Mouse (Mus musculus) layer of hippocampus, adult 8-10 months (tissue): ENCODE measurements around the gene Tmem120a. TPM values are rescaled to one million over a fixed set of nuclear protein-coding genes. Genes with fewer than 3 reads are reported as not detected.

ENCODE experiments used
- DNase-seq, 2 experiments: peaks; one replicate each; pipeline ENCODE4 v3.0.0; 2022; ENCODE audit warnings: low spot score in 2 of 2
- microRNA-seq, 2 experiments: library from miRNA; unstranded; fragments of <30 nt; microRNA quantifications; one replicate each; pipeline ENCODE4 v1.2.0; 2022
- total RNA-seq, 4 experiments: library from RNA; stranded (reverse); gene quantifications; 2 replicates each; pipeline ENCODE4 v1.2.4; 2022

Tmem120a gene
- total RNA-seq, 4 experiments from 2014 or later = 15.7 to 20.4 (median 17.3) TPM

- DNase-seq = no peak
Observed at GRCm38 (mm10) chr5:135710599-135711214, 33.5 kb downstream of the Tmem120a start.

GRCm38 (mm10) chr5:135709716-135710115 lies 34.5 kb downstream of the Tmem120a start:
- no peak for DNase-seq

GRCm38 (mm10) chr5:135707855-135708254 lies 36.4 kb downstream of the Tmem120a start:
- DNase-seq = no peak

GRCm38 (mm10) chr5:135707039-135707438 lies 37.2 kb downstream of the Tmem120a start:
- no peak for DNase-seq

- no peak for DNase-seq
Observed at GRCm38 (mm10) chr5:135705383-135705782, 38.9 kb downstream of the Tmem120a start.

- DNase-seq = no peak
Observed at GRCm38 (mm10) chr5:135703431-135703830, 40.8 kb downstream of the Tmem120a start.

GRCm38 (mm10) chr5:135702682-135703192 lies 41.5 kb downstream of the Tmem120a start:
- DNase-seq = peak; percentile 59 to 61

GRCm38 (mm10) chr5:135702190-135702589 lies 42.1 kb downstream of the Tmem120a start:
- no peak for DNase-seq

- no peak for DNase-seq
Observed at GRCm38 (mm10) chr5:135701601-135702000, 42.6 kb downstream of the Tmem120a start.

GRCm38 (mm10) chr5:135697711-135698111 lies 46.5 kb downstream of the Tmem120a start:
- DNase-seq = no peak

GRCm38 (mm10) chr5:135695277-135695721 lies 48.9 kb downstream of the Tmem120a start:
- DNase-seq = no peak

GRCm38 (mm10) chr5:135693281-135693853 lies 50.9 kb downstream of the Tmem120a start:
- DNase-seq = no peak

GRCm38 (mm10) chr5:135691266-135691665 lies 53.0 kb downstream of the Tmem120a start:
- DNase-seq = no peak

GRCm38 (mm10) chr5:135690401-135690800 lies 53.8 kb downstream of the Tmem120a start:
- no peak for DNase-seq

Small RNA genes within 50 kb of the gene (microRNA-seq; reads per million reads assigned to microRNA genes)
- gene Mir7034 = 0 to 0.96 reads per million in 2 experiments

Other genes starting within 250 kb of the Tmem120a start
- 10 to 100 TPM; 34.4 to 48.8 (median 44.9) TPM for gene Hip1, start 199.3 kb downstream of the Tmem120a start, total RNA-seq
- gene Ccl26, start 180.9 kb downstream of the Tmem120a start, total RNA-seq = not detected
- gene Ccl24, start 171.4 kb downstream of the Tmem120a start, total RNA-seq = under 1 TPM in 1 of 4 experiments, not detected in 3; 0.61 TPM
- 10 to 100 TPM; 80.8 to 90.5 (median 88.2) TPM for gene Rhbdd2, start 111.8 kb downstream of the Tmem120a start, total RNA-seq
- gene Por, start 74.4 kb downstream of the Tmem120a start, total RNA-seq = 100 to 1,000 TPM in 3 of 4 experiments, 10 to 100 TPM in 1; 93.4 to 111 (median 107) TPM
- gene Styxl1, start 33.9 kb upstream of the Tmem120a start, total RNA-seq = under 1 TPM in 2 of 4 experiments, not detected in 2; 0.73 to 0.85 TPM
- gene Mdh2, start 34.0 kb upstream of the Tmem120a start, total RNA-seq = 100 to 1,000 TPM; 392 to 413 (median 402) TPM
- gene Srrm3, start 62.4 kb upstream of the Tmem120a start, total RNA-seq = 10 to 100 TPM; 59.8 to 90.9 (median 72.0) TPM
- 10 to 100 TPM; 17.8 to 30.2 (median 23.0) TPM for gene Hspb1, start 143.5 kb upstream of the Tmem120a start, total RNA-seq
- gene Ywhag, start 190.2 kb upstream of the Tmem120a start, total RNA-seq = 1,000 to 10,000 TPM; 1,040 to 1,170 (median 1,116) TPM
- gene Ssc4d, start 230.1 kb upstream of the Tmem120a start, total RNA-seq = 1 to 10 TPM in 2 of 4 experiments, under 1 TPM in 2; 0.76 to 1.7 (median 0.99) TPM
- not detected for gene Zp3, start 235.7 kb upstream of the Tmem120a start, total RNA-seq